Mouse (Mus musculus) activated CD4-positive, CD25-positive, alpha-beta regulatory T cell, adult 4 months (primary cell): ENCODE data around the gene Nanos2. TPM values are rescaled to one million over a fixed set of nuclear protein-coding genes. Genes with fewer than 3 reads are reported as not detected.

Experiments
- ATAC-seq: one replicate; pipeline ENCODE4 v1.8.0; 2017
- polyA plus RNA-seq, 2 experiments: library from polyadenylated mRNA; unstranded; fragments of 100-300 nt; shearing (Covaris generic); gene quantifications; one replicate each; pipeline ENCODE4 v1.2.1; 2017

Nanos2 gene
- under 1 TPM in 1 of 2 experiments, not detected in 1; 0.31 TPM for polyA plus RNA-seq

DNA sequence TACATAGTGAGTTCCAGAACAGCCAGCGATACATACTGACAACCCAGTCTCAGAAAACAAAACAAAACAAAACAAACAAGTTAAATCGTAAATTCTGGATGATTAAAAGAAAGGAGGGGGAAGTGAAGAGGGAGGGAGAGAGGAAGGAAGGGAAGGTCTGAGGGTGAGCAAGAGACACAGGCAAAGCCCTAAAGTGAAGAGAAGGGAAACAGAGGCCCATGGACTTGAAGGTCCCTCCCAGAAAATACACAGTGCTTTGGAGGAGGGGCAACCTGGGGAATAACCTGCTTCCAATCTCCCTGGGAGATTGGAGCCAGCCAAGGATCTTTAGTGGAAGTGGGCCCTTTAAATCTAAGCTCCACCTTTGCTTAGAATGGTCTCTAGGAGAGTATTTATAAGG lies at the start of gene Nanos2:
Gene Nanos2, plus strand, starts transcription at position 301 of the 400 bp plus-strand sequence.
- no peak for ATAC-seq

DNA sequence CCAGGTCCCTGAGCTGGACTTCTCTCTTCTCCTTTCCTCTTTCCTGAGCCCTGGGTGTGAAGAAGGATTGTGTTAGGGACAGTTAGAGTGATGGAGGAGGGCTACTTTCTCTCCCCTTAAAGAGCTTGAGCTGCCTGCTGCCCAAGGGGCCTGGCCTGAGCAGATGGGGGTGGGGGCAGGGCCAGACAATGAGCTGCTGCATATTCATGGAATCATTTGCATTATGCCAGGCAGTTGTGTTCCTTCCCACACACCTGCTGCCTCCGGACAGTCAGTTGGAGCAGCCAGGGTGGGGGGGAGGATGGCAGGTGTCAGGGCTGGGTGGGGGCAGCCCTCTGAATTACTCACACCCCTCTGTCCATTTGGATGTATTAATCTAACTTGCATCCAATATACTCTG lies 44.8 kb upstream of the Nanos2 start:
- ATAC-seq, result no peak

- no peak for ATAC-seq
Observed at GRCm38 (mm10) chr7:18942815-18943214, 44.4 kb upstream of the Nanos2 start.

DNA sequence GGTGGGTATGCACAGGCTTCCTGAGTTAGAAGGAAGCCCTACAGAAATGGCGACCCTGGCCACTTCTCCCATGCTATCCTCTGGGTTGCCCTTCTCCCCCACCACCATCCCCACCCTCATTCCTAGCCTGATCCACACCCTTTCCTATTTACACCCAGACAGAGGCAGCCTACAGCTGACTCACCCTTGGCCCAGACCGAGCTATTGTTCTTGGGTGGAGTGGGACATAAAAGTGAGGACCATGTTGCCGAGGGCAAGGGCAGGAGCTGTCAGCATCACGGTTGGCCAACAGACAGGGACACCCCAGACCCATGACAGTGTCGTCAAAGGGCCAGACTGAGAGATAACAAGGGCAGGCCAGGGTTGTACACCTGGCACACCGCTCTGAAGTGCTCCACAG lies 39.0 kb upstream of the Nanos2 start:
- ATAC-seq, result no peak

DNA sequence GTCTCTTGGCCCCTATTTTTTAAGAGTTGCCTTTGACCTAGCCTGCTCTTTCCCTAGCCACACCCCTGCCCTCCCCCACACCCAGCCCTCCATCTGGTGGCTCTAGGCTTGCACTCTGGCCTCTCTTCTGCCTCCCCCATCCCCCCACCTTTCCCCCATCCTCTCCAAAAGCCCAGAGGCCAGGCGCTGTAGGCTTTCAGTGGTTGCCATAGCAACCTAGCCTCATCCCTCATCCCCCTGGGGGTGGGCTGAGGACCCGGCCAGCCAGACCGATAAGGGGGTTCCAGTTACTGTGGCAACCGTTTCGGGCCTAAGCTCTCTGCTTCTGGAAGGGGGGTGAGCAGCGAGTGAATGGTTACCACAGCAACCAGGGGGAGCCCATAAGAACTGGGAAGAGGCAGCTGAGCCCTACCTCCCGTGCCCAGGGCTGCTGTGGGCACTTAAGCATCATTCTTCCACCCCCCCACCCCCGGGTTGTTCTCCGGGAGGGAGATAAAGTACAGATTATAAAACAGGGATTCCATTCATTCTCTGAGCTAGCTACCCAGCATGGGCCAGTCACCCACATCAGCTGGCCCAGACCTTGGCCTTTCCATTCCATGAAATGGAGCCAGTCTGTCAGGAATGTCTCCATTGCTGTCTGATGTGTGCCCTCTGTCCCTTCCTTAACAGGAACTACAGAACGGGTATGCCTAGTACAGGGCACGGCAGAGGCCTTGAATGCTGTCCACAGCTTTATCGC lies 37.2 kb upstream of the Nanos2 start:
- ATAC-seq, result no peak

DNA sequence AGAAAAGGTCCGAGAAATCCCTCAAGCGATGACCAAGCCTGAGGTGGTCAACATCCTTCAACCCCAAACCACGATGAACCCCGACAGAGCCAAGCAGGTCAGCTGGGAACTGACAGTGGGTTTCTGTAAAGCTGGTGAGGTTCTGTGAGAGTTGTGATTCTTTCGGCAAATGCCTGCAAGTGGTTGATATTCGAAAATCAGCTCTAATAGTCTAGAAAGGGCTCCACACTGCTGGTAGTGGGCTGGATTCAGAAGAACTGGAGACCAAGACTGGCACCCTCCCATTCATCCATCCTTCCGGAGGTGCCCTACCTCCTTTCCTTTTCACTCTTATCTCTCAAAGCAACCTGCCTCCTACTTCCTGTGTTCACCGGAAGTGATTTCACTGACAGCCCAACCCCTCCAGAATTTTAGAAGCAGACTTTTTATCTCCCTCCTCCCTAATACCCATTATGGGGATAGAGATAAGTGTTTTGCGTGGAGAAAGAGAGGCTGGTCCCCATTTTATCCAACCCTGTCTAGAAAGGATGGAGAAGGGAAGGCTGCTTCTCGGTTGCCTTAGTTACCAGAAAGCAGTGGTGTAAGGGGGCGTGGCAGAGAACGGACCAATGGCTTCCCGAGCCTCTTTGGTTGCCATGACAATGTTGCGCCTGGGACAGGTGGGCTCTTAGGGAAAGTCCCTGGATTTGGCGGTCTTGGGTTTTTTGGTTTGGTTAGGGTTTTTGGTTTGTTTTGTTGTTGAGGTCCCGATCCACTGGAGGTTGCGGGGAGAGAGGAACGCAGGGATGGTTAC lies 36.5 kb upstream of the Nanos2 start:
- no peak for ATAC-seq

GRCm38 (mm10) chr7:18951397-18951796 lies 35.8 kb upstream of the Nanos2 start:
- no peak for ATAC-seq

- ATAC-seq, result peak; percentile 32
Observed at GRCm38 (mm10) chr7:18957569-18958383, 29.4 kb upstream of the Nanos2 start.

DNA sequence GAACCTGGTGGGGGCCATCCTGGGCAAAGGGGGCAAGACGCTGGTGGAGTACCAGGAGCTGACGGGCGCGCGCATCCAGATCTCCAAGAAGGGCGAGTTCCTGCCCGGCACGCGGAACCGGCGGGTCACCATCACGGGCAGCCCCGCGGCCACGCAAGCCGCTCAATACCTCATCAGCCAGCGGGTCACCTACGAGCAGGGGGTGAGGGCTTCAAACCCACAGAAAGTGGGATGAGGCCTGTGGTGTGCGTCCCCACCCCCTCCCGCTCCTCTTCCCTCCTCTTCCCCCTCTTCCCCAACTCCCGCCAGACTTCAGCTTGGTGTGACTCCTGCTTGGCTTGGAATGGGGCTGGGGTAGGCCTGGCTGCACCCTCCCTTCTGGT lies 28.8 kb upstream of the Nanos2 start:
- ATAC-seq, result no peak

DNA sequence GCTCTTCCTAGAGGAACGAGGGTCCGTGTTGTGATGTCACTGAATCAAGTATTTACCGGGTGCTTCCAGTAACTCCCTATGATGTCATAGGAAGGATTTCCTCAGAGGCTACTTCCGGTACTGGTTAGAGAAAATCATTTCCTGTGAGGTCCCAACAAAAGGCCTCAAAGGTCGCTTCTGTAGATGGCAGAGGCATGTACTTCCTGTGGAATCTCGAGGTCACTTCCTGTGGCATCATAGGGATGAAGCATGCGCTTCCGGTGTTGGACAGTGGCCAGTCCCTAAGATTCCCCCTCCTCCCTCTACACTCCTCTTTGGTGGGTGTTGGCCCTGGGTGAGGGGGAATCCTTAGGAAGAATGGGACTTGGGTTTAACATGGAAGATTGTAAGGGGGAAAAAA lies 27.8 kb upstream of the Nanos2 start:
- no peak for ATAC-seq

DNA sequence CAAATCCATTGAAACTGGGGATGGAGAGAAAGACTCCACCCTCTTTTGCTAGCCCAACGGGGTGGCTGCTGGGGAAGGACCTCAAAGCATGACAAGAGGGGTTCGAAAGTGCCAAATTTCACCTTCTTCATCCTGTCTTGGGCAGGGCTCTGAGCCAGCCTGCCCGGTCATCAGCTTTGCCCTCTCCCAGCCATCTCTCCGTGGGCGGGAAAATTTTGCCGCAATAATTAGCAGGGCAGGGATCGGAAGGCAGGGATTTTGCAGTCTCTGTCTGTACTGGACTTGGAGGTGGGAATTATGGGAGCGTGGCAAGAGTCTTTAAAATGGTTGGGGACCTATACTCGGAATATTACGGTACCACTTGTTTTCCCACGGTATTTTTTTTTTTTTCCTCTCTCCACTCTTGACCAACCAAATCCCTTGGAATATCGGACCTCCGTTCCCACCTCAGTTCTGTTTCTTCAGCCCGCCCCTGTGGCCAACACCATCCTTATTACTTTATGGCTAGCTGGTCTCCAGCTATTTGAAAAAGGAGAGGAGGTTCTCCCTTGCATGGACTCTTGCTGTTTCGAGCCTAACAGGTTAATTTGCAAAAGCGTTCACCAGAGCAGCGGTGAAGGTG lies 24.9 kb upstream of the Nanos2 start:
- no peak for ATAC-seq

DNA sequence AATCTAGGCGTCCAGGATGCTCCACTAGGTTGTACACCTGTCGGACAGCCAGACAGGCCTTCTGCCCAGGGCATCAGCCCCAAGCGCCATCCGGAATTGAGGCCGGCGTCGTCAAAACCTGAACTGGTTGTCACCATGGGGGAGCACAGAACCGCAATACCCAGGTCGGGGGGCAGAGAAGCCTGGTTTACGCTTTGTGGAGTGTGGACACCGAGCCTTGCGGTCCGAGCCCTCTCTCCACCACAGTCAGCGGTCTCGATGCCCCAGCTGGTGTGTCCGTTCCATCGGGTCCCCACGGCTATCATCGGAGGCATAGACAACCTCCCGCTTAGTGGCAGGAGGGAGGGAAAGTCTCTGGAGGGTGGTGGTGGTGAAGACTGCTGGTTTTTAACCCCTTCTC lies 24.4 kb upstream of the Nanos2 start:
- no peak for ATAC-seq

GRCm38 (mm10) chr7:18963294-18963843 lies 23.8 kb upstream of the Nanos2 start:
- no peak for ATAC-seq

- ATAC-seq, result no peak
Observed at GRCm38 (mm10) chr7:18965312-18965711, 21.9 kb upstream of the Nanos2 start.

DNA sequence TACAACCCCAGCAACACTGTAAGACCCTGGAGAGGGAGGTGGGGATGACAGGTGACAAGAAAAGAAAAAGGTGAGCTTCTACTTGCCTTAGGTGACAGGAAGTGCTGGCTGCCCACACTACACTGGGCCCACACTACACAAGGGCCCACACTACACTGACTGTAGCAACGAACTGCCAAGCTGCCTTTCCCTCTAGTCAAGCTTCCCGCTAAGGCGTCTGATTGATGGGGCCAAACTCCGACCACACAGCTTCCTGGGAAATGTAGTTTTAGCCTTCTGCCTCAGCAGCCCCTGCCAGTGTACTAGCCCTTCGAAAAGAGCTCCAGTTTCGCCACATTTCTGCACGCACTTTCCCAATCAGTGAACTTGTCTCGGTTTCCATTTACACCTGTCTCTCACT lies 19.6 kb upstream of the Nanos2 start:
- no peak for ATAC-seq

GRCm38 (mm10) chr7:18970956-18971355 lies 16.2 kb upstream of the Nanos2 start:
- ATAC-seq, result no peak

- ATAC-seq, result no peak
Observed at GRCm38 (mm10) chr7:18978381-18978780, 8.8 kb upstream of the Nanos2 start.

GRCm38 (mm10) chr7:18986503-18986902 lies 697 bp upstream of the Nanos2 start:
- ATAC-seq, result no peak

DNA sequence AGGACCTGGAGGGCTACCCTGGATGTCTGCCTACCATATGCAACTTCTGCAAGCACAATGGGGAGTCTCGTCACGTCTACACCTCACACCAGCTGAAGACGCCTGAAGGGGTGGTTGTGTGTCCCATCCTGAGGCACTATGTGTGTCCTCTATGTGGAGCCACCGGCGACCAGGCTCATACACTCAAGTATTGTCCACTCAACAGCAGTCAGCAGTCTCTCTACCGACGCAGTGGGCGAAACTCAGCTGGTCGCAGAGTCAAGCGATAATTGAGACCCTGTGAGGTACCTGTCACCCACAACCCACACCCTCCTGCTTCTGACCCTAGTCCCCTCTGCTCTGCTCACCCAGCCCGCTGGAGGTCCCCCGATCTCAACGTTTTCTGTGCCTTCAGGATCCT lies 547 bp downstream of the Nanos2 start:
- ATAC-seq, result no peak

- ATAC-seq, result no peak
Observed at GRCm38 (mm10) chr7:18988780-18989179, 1.6 kb downstream of the Nanos2 start.

DNA sequence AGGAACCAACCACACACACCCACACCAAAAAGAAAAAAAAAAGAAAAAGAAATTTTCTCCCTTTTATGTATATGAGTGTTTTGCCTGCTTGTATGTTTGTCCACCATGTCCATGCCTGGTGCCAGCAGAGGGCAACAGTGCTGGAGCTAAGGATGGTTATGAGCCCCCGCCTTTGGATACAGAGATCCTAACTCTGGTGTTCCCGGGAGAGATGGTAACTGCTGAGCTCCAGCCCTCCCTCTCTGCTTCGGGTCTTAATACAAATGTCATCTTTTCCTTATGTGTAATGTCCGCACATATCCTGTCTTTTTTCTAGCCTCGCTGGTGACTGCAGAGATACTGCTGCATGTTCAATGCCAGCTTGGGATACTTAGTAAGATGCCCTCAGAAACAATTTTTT lies 2.8 kb downstream of the Nanos2 start:
- no peak for ATAC-seq

DNA sequence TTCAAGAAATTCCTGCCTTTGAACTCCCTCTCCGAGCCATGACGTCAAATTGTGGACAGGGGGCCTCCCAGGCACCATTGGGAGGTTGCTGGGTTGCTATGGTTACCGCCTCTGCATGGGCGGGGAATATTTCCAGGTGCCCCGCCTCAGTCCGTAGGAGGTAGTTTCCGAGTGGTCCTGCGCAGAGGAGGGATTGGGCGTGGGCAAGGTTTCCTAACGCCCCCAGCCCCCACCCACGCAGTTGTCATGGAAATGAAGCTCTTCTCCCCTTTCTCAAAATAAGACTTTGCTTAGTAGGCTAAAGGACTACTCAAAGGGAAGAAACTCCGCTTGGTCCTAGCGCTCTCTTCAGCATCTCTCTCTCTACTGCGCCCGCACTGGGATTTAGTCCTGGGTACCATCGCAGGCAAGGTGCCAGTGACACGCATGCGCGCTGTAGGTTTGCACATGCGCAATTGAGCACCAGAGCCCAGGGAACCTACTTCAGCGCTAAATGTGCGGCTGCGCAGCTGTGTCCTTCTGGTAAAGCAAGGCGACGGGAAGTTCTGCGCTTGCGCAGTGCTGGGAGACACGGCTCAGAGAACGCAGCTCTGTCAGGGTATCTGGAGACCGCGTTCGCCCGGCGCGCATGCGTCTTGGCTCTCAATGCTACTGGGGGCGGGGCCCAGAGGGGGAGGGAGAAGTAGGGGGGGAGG lies 3.5 kb downstream of the Nanos2 start, which contains the start of gene Mypop:
Gene Mypop, plus strand, starts transcription at position 645 of the 695 bp plus-strand sequence.
- peak; percentile 79 for ATAC-seq
